Mouse (Mus musculus) liver, adult 2 months (tissue): ENCODE measurements around the gene Dnajc5. TPM values are rescaled to one million over a fixed set of nuclear protein-coding genes. Genes with fewer than 3 reads are reported as not detected.

Source experiments
- DNase-seq: peaks from one replicate; pipeline ENCODE4 v3.0.0-alpha.2; 2011; ENCODE audit warnings: low read depth, low spot score; ENCODE audit errors: extremely low read depth
- H3K27ac ChIP-seq: fragments of 200-500 bp; replicated peaks from 2 replicates; pipeline ENCODE4 v1.5.1; 2012; ENCODE audit warnings: low read depth, mild to moderate bottlenecking, control low read depth, inconsistent platforms, low read length; ENCODE audit not compliant: insufficient read depth
- H3K27me3 ChIP-seq: fragments of 200-500 bp; 2 replicates; pipeline ENCODE4 v1.6.1; 2012; ENCODE audit warnings: mild to moderate bottlenecking, moderate library complexity, low read length, inconsistent platforms; ENCODE audit not compliant: control insufficient read depth, insufficient read depth
- H3K36me3 ChIP-seq: fragments of 200-500 bp; 2 replicates; pipeline ENCODE4 v1.6.1; 2012; ENCODE audit warnings: low read length, inconsistent platforms; ENCODE audit not compliant: control insufficient read depth, insufficient read depth
- H3K4me1 ChIP-seq: fragments of 200-500 bp; 2 replicates; pipeline ENCODE4 v1.6.1; 2011; ENCODE audit warnings: low read length; ENCODE audit not compliant: control insufficient read depth, insufficient read depth
- H3K4me3 ChIP-seq: fragments of 200-500 bp; 2 replicates; pipeline ENCODE4 v1.5.1; 2011; ENCODE audit warnings: low read depth, mild to moderate bottlenecking, control low read depth, low read length, moderate library complexity; ENCODE audit not compliant: insufficient read depth
- H3K79me2 ChIP-seq: fragments of 200-500 bp; 2 replicates; pipeline ENCODE4 v1.6.1; 2012; ENCODE audit warnings: inconsistent platforms, mild to moderate bottlenecking, low read length, moderate library complexity; ENCODE audit not compliant: control insufficient read depth, insufficient read depth
- H3K9ac ChIP-seq: fragments of 200-500 bp; 2 replicates; pipeline ENCODE4 v1.6.1; 2012; ENCODE audit warnings: low read depth, mild to moderate bottlenecking, control low read depth, inconsistent platforms, low read length
- CTCF ChIP-seq: fragments of 200-500 bp; IDR thresholded peaks from 2 replicates; pipeline ENCODE4 v1.5.1; 2011; ENCODE audit warnings: low read depth, low read length, control low read depth
- POLR2A ChIP-seq: fragments of 200-500 bp; IDR thresholded peaks from 2 replicates; pipeline ENCODE4 v1.6.1; 2011; ENCODE audit warnings: low read length, control low read depth; ENCODE audit not compliant: insufficient read depth; ENCODE audit errors: extremely low read depth
- WGBS: fragments of 180-500 bp; shearing (Covaris S2); methylation state at CpG from one replicate; pipeline ENCODE4 v1.1.7; 2018; 5-methylcytosine and 5-hydroxymethylcytosine counted together
- polyA plus RNA-seq: library from polyadenylated mRNA; depleted of rRNA; stranded (reverse); fragments of >200 nt; gene quantifications from 2 replicates; pipeline ENCODE4 v1.2.3, GENCODE M21; 2012; rRNA removed
- total RNA-seq: library from RNA; depleted of rRNA; stranded (reverse); fragments of >200 nt; gene quantifications from 2 replicates; pipeline ENCODE4 v1.2.3, GENCODE M21; 2014; rRNA removed

Gene Dnajc5
- 20.2 and 23.8 TPM in 2 replicates for total RNA-seq
- 28.6 and 30.7 TPM in 2 replicates for polyA plus RNA-seq

GRCm38 (mm10) chr2:181520118-181520935 is at the start of gene Dnajc5:
TSS of gene Dnajc5 (plus strand) at chr2:181520485.
- DNase-seq = peak; percentile 96
- WGBS = under 1% methylated on average over 74 of the region's 74 CpGs
- TF ChIP-seq CTCF (no peak), POLR2A (peak; percentile 76)

GRCm38 (mm10) chr2:181471246-181471645 is 49.0 kb upstream of the Dnajc5 start:
- WGBS = 75% methylated on average over 5 of the region's 5 CpGs
- no peak overlapping the region for H3K9ac ChIP-seq
- no peak for DNase-seq

More at GRCm38 (mm10) chr2:181520118-181520935, at the start of gene Dnajc5:
- peaks cover 29% of the 10 kb centered on the region for H3K79me2 ChIP-seq
- peaks cover 15% of the 10 kb centered on the region for H3K36me3 ChIP-seq
- peak within 1 kb of the TSS; percentile 100 for H3K9ac ChIP-seq
- peak within 1 kb of the TSS; percentile 97 for H3K27ac ChIP-seq
- H3K27me3 ChIP-seq = no peaks in the 10 kb centered on the region
- peaks cover 17% of the 10 kb centered on the region for H3K4me1 ChIP-seq
- H3K4me3 ChIP-seq = peak within 1 kb of the TSS; percentile 98

GRCm38 (mm10) chr2:181472256-181472827 is 47.9 kb upstream of the Dnajc5 start:
- no peak overlapping the region for H3K4me3 ChIP-seq
- H3K79me2 ChIP-seq = no peaks in the 10 kb centered on the region
- H3K4me1 ChIP-seq = peaks cover 4% of the 10 kb centered on the region; the same call in 1 of the 2 replicates
- H3K27me3 ChIP-seq = no peaks in the 10 kb centered on the region
- H3K27ac ChIP-seq = peak overlapping the region; percentile 69
- H3K36me3 ChIP-seq = no peaks in the 10 kb centered on the region
- TF ChIP-seq CTCF = no peak
- TF ChIP-seq POLR2A = no peak
- 50% methylated on average over 1 of the region's 1 CpGs for WGBS
- no peak for DNase-seq
- no peak overlapping the region for H3K9ac ChIP-seq

More at GRCm38 (mm10) chr2:181471246-181471645, 49.0 kb upstream of the Dnajc5 start:
- no peak overlapping the region for H3K4me3 ChIP-seq
- H3K27me3 ChIP-seq = no peaks in the 10 kb centered on the region
- TF ChIP-seq CTCF = no peak
- no peak for TF ChIP-seq POLR2A
- H3K4me1 ChIP-seq = peaks cover 4% of the 10 kb centered on the region; the same call in 1 of the 2 replicates
- H3K27ac ChIP-seq = peak overlapping the region; percentile 56; the same call in 1 of the 2 replicates
- H3K79me2 ChIP-seq = no peaks in the 10 kb centered on the region
- no peaks in the 10 kb centered on the region for H3K36me3 ChIP-seq

GRCm38 (mm10) chr2:181483120-181483519 is 37.2 kb upstream of the Dnajc5 start:
- Histone ChIP-seq H3K36me3 (no peaks in the 10 kb centered on the region), H3K27ac (peak overlapping the region; percentile 55), H3K4me1 (peaks cover 4% of the 10 kb centered on the region; the same call in 1 of the 2 replicates), H3K79me2 (no peaks in the 10 kb centered on the region), H3K27me3 (no peaks in the 10 kb centered on the region), H3K4me3 (no peak overlapping the region; the same call in 1 of the 2 replicates), H3K9ac (0 out of 2 replicates have a peak overlapping the region, but pooled peaks have one; percentile 31)
- DNase-seq = peak; percentile 9
- TF ChIP-seq CTCF (no peak), POLR2A (no peak)
- WGBS = 51% methylated on average over 2 of the region's 2 CpGs

GRCm38 (mm10) chr2:181483562-181484318 is 36.5 kb upstream of the Dnajc5 start:
- Histone ChIP-seq H3K36me3 (no peaks in the 10 kb centered on the region), H3K79me2 (no peaks in the 10 kb centered on the region), H3K27ac (peak overlapping the region; percentile 28), H3K4me1 (peaks cover 4% of the 10 kb centered on the region; the same call in 1 of the 2 replicates), H3K27me3 (no peaks in the 10 kb centered on the region), H3K4me3 (no peak overlapping the region), H3K9ac (no peak overlapping the region)
- WGBS = 56% methylated on average over 7 of the region's 7 CpGs
- TF ChIP-seq POLR2A (no peak), CTCF (no peak)
- DNase-seq = peak; percentile 29
